Mouse (Mus musculus): ENCODE measurements around the gene She.

Gene She

GRCm38 (mm10) chr3:89887582-89888230, 56.5 kb downstream of the She start:
- DNase-seq (ENCODE audit: low spot score): no peak

- no peak for DNase-seq (ENCODE audit: low spot score)
These were observed 58.8 kb downstream of the She start for GRCm38 (mm10) chr3:89889841-89890430.

- no peak for DNase-seq (ENCODE audit: low spot score)
These were observed 60.5 kb downstream of the She start for GRCm38 (mm10) chr3:89891696-89892095.

GRCm38 (mm10) chr3:89892517-89893106, 61.4 kb downstream of the She start:
- no peak for DNase-seq (ENCODE audit: low spot score)

- no peak for DNase-seq (ENCODE audit: low spot score)
These were observed 65.4 kb downstream of the She start for GRCm38 (mm10) chr3:89896571-89896970.

- DNase-seq (ENCODE audit: low spot score): no peak
These were observed 66.1 kb downstream of the She start for GRCm38 (mm10) chr3:89897204-89897796.

GRCm38 (mm10) chr3:89898011-89898410, 66.8 kb downstream of the She start:
- no peak for DNase-seq (ENCODE audit: low spot score)

- no peak for DNase-seq (ENCODE audit: low spot score)
These were observed 67.8 kb downstream of the She start for GRCm38 (mm10) chr3:89898870-89899510.

- no peak for DNase-seq (ENCODE audit: low spot score)
These were observed 68.3 kb downstream of the She start for GRCm38 (mm10) chr3:89899511-89899908.

GRCm38 (mm10) chr3:89907846-89908245, 76.7 kb downstream of the She start:
- DNase-seq (ENCODE audit: low spot score): no peak
